Mouse (Mus musculus) limb, embryonic 13.5 days (tissue): Measurements from ENCODE around the gene Gpr176. TPM values are rescaled to one million over a fixed set of nuclear protein-coding genes. Genes with fewer than 3 reads are reported as not detected.
A peak's percentile ranks its signal among the peaks of the same experiment; 100 is the strongest.
"Not testable (repeated sequence)": the region's sequence is repeated elsewhere in the genome, so short reads cannot be mapped to it uniquely, and the experiment has no call there.

Source experiments
- ATAC-seq: fragments of 200-750 bp; cut with Nextera tagmentation; 2 replicates; pipeline ENCODE4 v1.8.0; 2017; ENCODE audit warnings: low read depth, moderate number of reproducible peaks, moderate TSS enrichment; ENCODE audit not compliant: low FRiP score
- H3K27ac ChIP-seq: fragments of 300-500 bp; sonication (generic); 2 replicates; pipeline ENCODE4 v1.5.1; 2015; ENCODE audit warnings: inconsistent platforms, mild to moderate bottlenecking, moderate library complexity
- H3K27me3 ChIP-seq: fragments of 300-500 bp; sonication (generic); 2 replicates; pipeline ENCODE4 v1.6.1; 2015; ENCODE audit warnings: mild to moderate bottlenecking, inconsistent platforms
- H3K36me3 ChIP-seq: fragments of 300-500 bp; sonication (generic); 2 replicates; pipeline ENCODE4 v1.6.1; 2015; ENCODE audit warnings: inconsistent platforms, mild to moderate bottlenecking, moderate library complexity
- H3K4me1 ChIP-seq: fragments of 300-500 bp; sonication (generic); 2 replicates; pipeline ENCODE4 v1.6.1; 2015; ENCODE audit warnings: inconsistent platforms
- H3K4me2 ChIP-seq: fragments of 300-500 bp; sonication (generic); replicated peaks from 2 replicates; pipeline ENCODE4 v1.6.1; 2015; ENCODE audit warnings: inconsistent platforms, mild to moderate bottlenecking, moderate library complexity
- H3K4me3 ChIP-seq: fragments of 300-500 bp; sonication (generic); 2 replicates; pipeline ENCODE4 v1.5.1; 2015; ENCODE audit warnings: moderate library complexity, mild to moderate bottlenecking, inconsistent platforms
- H3K9ac ChIP-seq: fragments of 300-500 bp; sonication (generic); 2 replicates; pipeline ENCODE4 v1.6.1; 2015; ENCODE audit warnings: mild to moderate bottlenecking, inconsistent platforms
- H3K9me3 ChIP-seq: fragments of 300-500 bp; sonication (generic); 2 replicates; pipeline ENCODE4 v1.6.1; 2016; ENCODE audit warnings: inconsistent platforms
- WGBS: fragments of 180-500 bp; shearing (Covaris S2); methylation state at CpG from one replicate; pipeline ENCODE4 v1.1.7; 2015; 5-methylcytosine and 5-hydroxymethylcytosine counted together
- polyA plus RNA-seq: library from polyadenylated mRNA; unstranded; fragments of >200 nt; fragmentation: Nextera tagmentation; extraction: Ambion mirVana; gene quantifications from 2 replicates; pipeline ENCODE4 v1.2.1, GENCODE M21; 2015

Gpr176 gene
- polyA plus RNA-seq, 1 experiment from 2014 or later, result 0.34 TPM

DNA sequence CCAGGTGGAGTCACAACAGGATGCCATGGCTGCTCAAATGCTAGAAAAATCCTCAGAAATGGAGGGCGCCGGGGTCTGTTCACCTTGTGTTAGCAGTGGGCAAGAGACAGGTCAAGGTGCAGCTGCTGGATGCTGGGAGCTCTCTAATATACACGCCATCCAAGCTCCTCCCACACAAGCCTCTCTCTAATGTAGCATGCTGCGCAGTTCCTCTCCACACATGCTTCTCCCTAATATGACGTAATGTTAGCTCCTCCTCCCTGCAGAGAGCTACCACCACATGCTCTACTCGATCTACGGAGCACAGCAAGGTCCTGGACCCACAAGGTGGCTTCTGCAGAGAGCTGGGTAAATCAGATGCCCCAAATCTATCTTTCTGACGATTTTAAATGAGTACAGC is 65.7 kb downstream of the Gpr176 start:
- H3K4me3 ChIP-seq, result no peak overlapping the region
- no peak overlapping the region for H3K27ac ChIP-seq
- 64% methylated on average over 8 of the region's 8 CpGs for WGBS
- H3K27me3 ChIP-seq, result no peaks in the 10 kb centered on the region
- H3K36me3 ChIP-seq, result no peaks in the 10 kb centered on the region
- H3K4me2 ChIP-seq, result peak overlapping the region; percentile 19; the same call in 1 of the 2 replicates
- H3K9me3 ChIP-seq, result no peaks in the 10 kb centered on the region
- ATAC-seq, result no peak
- no peak overlapping the region for H3K9ac ChIP-seq
- no peaks in the 10 kb centered on the region for H3K4me1 ChIP-seq

DNA sequence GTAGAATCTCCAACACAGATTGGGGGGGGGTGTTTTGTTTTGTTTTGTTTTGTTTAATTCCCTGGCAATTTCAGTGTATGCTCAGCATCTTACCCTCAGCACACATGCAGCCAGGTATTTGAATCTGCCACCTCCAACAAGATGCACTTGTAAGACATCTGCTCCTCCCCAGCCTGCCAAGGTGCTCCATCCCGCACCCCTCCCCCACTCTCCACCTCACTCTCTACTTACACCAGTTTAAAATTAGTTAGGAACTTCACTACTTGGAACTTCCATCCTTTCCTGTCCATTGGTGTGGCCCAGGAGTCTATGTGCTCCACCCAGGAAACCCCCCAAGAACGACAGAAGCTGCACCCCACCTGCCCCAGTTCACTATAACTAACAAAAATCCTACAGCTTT is 66.3 kb downstream of the Gpr176 start:
- Histone ChIP-seq H3K36me3 (no peaks in the 10 kb centered on the region), H3K9me3 (no peaks in the 10 kb centered on the region), H3K4me2 (no peak overlapping the region), H3K27ac (no peak overlapping the region), H3K4me3 (no peak overlapping the region), H3K4me1 (no peaks in the 10 kb centered on the region), H3K27me3 (no peaks in the 10 kb centered on the region), H3K9ac (no peak overlapping the region)
- no peak for ATAC-seq
- WGBS, result 75% methylated on average over 2 of the region's 2 CpGs

DNA sequence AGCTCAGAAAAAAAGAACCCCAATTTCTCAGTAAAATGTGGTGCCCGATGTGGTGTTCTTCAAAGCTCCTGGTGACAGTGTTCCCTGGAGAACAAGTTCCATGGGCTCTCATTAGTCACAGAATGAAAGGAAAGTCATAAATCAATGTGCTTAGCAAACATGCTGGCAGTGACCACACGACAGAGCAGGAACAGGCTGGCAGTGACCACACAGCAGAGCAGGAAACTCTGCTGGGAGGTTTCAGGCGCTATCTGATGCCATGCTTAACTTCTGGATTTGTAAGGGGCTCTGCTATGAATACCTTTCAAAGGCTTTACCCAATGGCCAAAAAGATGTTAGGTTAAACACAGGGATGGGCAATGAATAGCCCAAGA is 66.7 kb downstream of the Gpr176 start:
- Histone ChIP-seq H3K9me3 (no peaks in the 10 kb centered on the region), H3K4me3 (no peak overlapping the region), H3K27ac (no peak overlapping the region), H3K27me3 (no peaks in the 10 kb centered on the region), H3K4me1 (no peaks in the 10 kb centered on the region), H3K9ac (no peak overlapping the region), H3K36me3 (no peaks in the 10 kb centered on the region), H3K4me2 (no peak overlapping the region)
- ATAC-seq, result no peak
- WGBS, result 28% methylated on average over 3 of the region's 3 CpGs

DNA sequence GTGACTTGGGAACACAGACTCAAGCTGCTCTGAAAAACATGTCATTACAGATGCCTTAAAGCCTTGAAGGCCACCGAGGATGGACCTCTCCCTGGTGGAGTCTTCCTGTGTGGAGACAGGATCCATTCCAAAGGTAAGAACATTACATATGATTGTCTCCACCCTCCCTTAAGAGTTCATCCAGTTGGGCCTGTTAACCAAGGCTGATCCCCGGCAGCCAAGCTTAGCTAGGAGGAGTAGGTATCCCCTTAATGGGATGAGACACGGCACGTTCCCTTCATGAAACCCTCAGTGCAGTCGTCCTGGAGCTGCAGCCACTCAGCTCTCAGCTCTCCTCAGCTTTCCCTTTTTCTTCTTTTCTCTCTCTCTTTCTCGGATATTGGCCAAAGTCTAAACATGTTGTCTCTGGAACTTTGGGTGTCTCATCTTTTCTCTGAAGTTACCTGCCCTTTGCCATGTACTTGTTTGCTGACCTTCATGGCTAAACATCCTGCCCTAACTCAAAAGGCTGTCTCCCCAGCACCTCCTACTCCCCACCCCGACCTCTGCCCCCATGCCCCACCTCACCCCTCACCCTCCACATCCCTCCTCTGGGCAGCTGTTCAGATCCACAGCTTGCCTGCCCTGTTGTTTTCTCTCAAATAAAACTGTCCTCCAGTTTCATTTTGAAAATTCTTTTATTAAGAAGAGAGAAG is 67.2 kb downstream of the Gpr176 start:
- H3K4me1 ChIP-seq, result no peaks in the 10 kb centered on the region
- H3K9ac ChIP-seq, result no peak overlapping the region
- H3K4me2 ChIP-seq, result no peak overlapping the region
- H3K4me3 ChIP-seq, result no peak overlapping the region
- no peak overlapping the region for H3K27ac ChIP-seq
- no peak for ATAC-seq
- WGBS, result 60% methylated on average over 7 of the region's 7 CpGs
- H3K27me3 ChIP-seq, result no peaks in the 10 kb centered on the region
- no peaks in the 10 kb centered on the region for H3K36me3 ChIP-seq
- no peaks in the 10 kb centered on the region for H3K9me3 ChIP-seq

DNA sequence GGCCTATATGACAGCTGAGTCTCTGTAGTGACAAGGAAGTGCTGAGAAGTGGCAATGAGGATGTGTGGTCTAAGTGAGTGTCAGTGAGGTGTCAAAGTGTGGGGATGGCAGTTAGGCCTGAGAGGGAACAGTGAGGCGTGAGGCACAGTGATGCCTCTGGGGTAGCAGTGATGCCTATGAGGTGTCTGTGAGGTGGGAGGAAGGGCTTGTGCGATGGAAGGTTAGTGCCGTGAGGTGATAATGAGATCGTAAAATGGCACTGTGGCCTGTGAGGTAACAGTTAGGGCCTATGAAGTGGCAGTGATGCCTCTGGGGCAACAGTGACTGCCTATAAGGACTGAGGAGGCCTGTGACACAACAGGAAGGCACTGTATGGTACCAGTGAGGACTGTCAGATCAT is 69.8 kb downstream of the Gpr176 start:
- H3K4me1 ChIP-seq, result no peaks in the 10 kb centered on the region
- H3K4me2 ChIP-seq, result no peak overlapping the region
- no peak overlapping the region for H3K27ac ChIP-seq
- no peak for ATAC-seq
- no peak overlapping the region for H3K9ac ChIP-seq
- H3K36me3 ChIP-seq, result no peaks in the 10 kb centered on the region
- H3K27me3 ChIP-seq, result no peaks in the 10 kb centered on the region
- H3K9me3 ChIP-seq, result no peaks in the 10 kb centered on the region
- WGBS, result 30% methylated on average over 4 of the region's 4 CpGs
- H3K4me3 ChIP-seq, result no peak overlapping the region

DNA sequence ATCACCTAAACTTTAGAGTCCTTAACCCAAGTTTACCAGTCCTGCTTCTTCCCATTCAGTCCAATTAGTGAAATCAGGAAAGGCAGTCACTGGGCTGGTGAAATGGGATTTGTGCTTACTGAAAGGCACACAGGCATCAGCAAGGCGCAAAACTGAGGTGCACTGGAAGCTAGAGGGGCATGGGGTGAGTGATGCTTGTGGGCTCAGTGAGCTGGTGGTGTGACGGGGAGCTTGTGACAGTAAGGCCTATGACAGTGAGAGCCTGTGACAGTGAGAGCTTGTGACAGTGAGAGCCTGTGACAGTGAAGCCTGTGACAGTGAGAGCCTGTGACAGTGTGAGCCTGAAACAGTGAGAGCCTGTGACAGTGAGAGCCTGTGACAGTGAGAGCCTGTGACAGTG is 71.6 kb downstream of the Gpr176 start:
- WGBS, result 79% methylated on average over 2 of the region's 2 CpGs

DNA sequence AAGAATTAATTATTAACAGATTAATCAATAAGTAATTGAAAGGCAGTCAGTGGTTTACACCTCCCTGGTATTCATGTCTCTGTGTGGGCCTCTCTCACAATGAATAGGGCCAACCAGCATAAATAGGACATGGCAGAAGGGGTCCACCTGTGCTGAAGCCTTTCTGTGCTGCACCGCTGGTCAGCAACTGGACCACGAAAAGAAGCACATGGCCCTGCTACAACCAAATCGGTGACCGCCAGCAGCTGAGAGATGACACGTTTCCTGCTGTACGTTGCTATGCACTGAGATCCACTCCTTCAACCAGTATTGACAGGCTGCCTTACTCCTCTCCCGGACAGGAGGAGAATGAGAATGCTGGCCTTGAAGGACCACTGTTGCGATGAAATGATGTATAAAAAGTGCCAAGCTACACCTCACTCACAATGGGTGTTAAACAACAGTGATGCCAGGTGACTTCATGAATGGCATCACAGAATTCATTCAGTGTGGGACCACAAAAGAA is 72.1 kb downstream of the Gpr176 start:
- Histone ChIP-seq H3K36me3 (no peaks in the 10 kb centered on the region), H3K9ac (no peak overlapping the region), H3K27ac (no peak overlapping the region), H3K4me3 (no peak overlapping the region), H3K9me3 (no peaks in the 10 kb centered on the region), H3K27me3 (no peaks in the 10 kb centered on the region), H3K4me1 (peaks cover under 1% of the 10 kb centered on the region; the same call in 1 of the 2 replicates), H3K4me2 (no peak overlapping the region)
- ATAC-seq, result no peak
- 86% methylated on average over 8 of the region's 8 CpGs for WGBS

More for the DNA sequence above, 71.6 kb downstream of the Gpr176 start:
- H3K9me3 ChIP-seq, result no peaks in the 10 kb centered on the region
- no peak overlapping the region for H3K4me3 ChIP-seq
- H3K9ac ChIP-seq, result no peak overlapping the region
- H3K27me3 ChIP-seq, result no peaks in the 10 kb centered on the region
- H3K4me1 ChIP-seq, result no peaks in the 10 kb centered on the region
- H3K36me3 ChIP-seq, result no peaks in the 10 kb centered on the region
- no peak overlapping the region for H3K4me2 ChIP-seq
- ATAC-seq, result no peak
- no peak overlapping the region for H3K27ac ChIP-seq

DNA sequence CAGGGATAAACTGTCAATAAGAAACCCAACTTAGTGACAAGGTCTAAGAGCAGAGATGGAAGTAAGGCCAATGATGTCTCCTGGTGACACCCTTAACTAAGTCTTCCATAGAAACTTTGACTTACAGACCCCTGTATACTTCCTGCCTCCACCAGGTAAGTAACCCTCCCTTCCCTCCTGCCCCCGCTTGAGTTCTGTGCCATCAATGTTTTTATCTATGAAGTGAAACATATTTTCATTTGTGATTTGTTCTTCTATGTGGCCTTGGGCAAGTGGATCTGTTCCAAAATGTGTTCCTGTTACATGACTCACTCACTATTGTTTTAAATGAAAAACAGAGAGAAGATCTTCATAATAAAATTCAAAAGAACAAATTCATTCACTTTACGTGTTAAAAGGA is 73.2 kb downstream of the Gpr176 start:
- Histone ChIP-seq H3K27me3 (no peaks in the 10 kb centered on the region), H3K4me2 (no peak overlapping the region), H3K27ac (no peak overlapping the region), H3K4me3 (no peak overlapping the region), H3K9me3 (no peaks in the 10 kb centered on the region), H3K4me1 (peaks cover 7% of the 10 kb centered on the region; the same call in 1 of the 2 replicates), H3K36me3 (no peaks in the 10 kb centered on the region), H3K9ac (no peak overlapping the region)
- 84% methylated on average over 2 of the region's 2 CpGs for WGBS
- no peak for ATAC-seq

DNA sequence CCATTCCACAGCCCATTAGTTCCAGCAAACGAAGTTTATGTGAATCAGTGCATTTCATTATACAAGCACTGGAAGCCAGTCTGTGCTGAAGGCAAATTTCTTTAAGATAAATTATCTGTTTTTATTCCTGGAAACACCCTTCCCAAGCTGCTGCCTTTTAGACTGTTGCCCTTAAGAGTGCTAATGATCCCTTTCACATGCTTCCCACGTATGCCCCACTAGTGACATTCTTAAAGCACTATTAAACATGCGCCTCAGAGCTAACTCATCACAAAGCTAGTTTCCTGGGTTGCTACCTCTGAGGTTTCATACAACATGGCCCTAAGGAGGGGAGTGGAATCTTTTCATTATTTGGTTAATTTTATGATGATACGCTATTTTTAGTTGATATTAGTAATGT is 74.6 kb downstream of the Gpr176 start:
- no peak overlapping the region for H3K9ac ChIP-seq
- H3K27me3 ChIP-seq, result no peaks in the 10 kb centered on the region
- H3K4me3 ChIP-seq, result no peak overlapping the region
- WGBS, result 80% methylated on average over 4 of the region's 4 CpGs
- peaks cover 7% of the 10 kb centered on the region; the same call in 1 of the 2 replicates for H3K4me1 ChIP-seq
- H3K36me3 ChIP-seq, result no peaks in the 10 kb centered on the region
- no peak overlapping the region for H3K27ac ChIP-seq
- no peaks in the 10 kb centered on the region for H3K9me3 ChIP-seq
- no peak overlapping the region for H3K4me2 ChIP-seq
- ATAC-seq, result no peak

DNA sequence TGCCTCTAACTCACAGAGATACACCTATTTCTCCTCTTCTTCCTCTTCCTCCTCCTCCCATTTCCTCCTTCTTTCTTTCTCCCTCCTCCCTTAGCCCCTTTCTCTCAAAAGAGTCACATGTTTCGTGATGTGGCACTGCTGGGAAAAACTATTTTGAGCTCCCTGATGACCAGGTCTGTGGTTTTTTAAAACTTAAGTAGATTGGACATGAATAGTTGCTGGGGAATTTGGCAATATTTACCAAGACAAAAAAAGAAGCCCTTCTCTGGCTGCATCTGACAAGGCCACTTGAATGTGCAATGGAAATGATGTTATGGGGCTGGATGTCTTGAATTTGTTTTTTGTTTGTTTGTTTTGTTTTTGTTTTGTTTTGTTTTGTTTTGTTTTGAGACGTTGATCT is 75.3 kb downstream of the Gpr176 start:
- ATAC-seq, result no peak
- H3K4me3 ChIP-seq, result no peak overlapping the region
- no peak overlapping the region for H3K9ac ChIP-seq
- H3K27me3 ChIP-seq, result no peaks in the 10 kb centered on the region
- H3K4me1 ChIP-seq, result peaks cover 7% of the 10 kb centered on the region; the same call in 1 of the 2 replicates
- no peaks in the 10 kb centered on the region for H3K36me3 ChIP-seq
- no peaks in the 10 kb centered on the region for H3K9me3 ChIP-seq
- H3K27ac ChIP-seq, result no peak overlapping the region
- 70% methylated on average over 2 of the region's 2 CpGs for WGBS
- no peak overlapping the region for H3K4me2 ChIP-seq

DNA sequence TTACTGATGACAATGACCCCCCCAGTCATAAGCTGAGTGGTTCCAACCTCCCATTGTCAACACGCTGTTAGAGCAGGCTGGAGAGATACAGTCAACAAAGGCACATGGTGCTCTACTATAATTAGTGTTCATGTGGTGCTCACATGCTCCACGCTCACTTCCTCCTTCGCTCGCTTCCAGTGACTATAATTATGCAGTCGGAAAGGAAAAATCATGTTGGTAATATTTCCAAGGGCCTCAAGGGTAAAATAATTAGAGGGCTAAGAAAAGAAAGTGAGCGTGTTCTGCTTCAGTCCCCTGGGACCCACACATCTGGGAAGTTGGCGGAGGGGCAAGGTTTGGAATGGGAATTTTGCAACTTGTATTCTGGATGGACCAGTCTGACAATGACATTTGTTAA is 77.7 kb downstream of the Gpr176 start:
- Histone ChIP-seq H3K9ac (no peak overlapping the region), H3K36me3 (no peaks in the 10 kb centered on the region), H3K4me2 (no peak overlapping the region), H3K27me3 (no peaks in the 10 kb centered on the region), H3K9me3 (no peaks in the 10 kb centered on the region), H3K4me3 (no peak overlapping the region), H3K27ac (no peak overlapping the region), H3K4me1 (peaks cover 7% of the 10 kb centered on the region; the same call in 1 of the 2 replicates)
- no peak for ATAC-seq
- WGBS, result 52% methylated on average over 7 of the region's 7 CpGs

DNA sequence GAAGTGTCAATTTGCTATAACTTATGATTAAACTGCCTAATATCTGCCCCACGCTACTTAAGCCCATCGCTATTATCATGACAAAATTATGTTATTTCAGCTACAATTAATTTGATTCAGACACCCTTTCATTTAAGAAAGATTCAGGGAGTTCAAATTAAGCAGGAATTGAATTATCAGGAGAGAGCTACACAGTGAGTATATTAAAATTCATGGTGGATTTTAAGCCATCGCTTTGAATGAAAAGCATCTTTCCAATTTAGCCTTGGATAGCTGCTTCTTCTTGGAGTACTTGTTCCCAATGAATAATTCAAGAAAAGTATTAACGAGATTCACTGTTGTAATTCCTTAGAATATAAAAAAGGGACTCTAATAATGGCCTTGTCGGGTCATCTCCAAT is 79.6 kb downstream of the Gpr176 start:
- Histone ChIP-seq H3K4me3 (no peak overlapping the region), H3K9ac (no peak overlapping the region), H3K9me3 (no peaks in the 10 kb centered on the region), H3K36me3 (no peaks in the 10 kb centered on the region), H3K27ac (no peak overlapping the region), H3K27me3 (no peaks in the 10 kb centered on the region), H3K4me1 (peaks cover 7% of the 10 kb centered on the region; the same call in 1 of the 2 replicates), H3K4me2 (no peak overlapping the region)
- ATAC-seq, result no peak
- 87% methylated on average over 5 of the region's 5 CpGs for WGBS

DNA sequence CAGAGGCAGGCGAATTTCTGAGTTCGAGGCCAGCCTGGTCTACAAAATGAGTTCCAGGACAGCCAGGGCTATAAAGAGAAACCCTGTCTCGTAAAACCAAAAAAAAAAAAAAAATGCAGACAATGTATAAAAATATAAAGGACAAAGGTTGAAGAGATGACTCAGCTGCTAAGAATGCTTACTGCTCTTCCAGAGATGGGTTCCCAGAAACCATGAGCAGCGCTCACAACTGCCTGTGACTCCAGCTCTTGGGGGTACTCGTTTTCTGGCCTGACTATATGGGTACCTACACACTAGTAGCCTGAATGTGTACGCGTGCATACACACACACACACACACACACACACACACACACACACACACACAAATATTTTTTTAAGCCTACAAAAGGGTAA is 84.2 kb downstream of the Gpr176 start:
- not testable (repeated sequence) for H3K4me1 ChIP-seq, H3K27ac ChIP-seq, H3K4me2 ChIP-seq, H3K36me3 ChIP-seq, H3K9me3 ChIP-seq, ATAC-seq, H3K9ac ChIP-seq, H3K27me3 ChIP-seq, H3K4me3 ChIP-seq
- WGBS, result 79% methylated on average over 7 of the region's 7 CpGs
